In the genomic region with DNA sequence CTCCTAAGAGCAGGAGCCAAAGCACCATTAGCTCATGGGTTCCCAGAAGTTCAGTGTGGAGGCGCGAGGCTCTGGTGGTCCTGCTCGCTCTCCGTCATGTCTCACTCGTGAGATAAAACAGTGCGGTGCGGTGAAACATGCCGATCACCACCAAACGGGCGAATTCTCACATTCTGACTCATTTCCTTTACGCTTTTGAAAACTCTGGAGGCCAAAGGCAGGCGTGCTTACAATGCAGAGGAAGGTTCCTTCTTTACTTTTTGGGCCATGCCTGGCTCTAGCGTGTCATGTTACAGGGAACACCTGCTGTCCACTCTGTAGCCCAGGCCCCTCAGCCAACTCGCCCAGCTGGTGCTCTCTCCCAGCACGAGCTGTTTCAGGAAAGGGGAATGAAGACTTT, we compare ENCODE assay signal across 8 mouse cellular contexts.
A peak's percentile ranks its signal among the peaks of the same experiment; 100 is the strongest.
DNase-seq lines count a peak whose midpoint lies in the region; ATAC-seq and TF ChIP-seq lines count a peak whose summit lies in the region.

No protein-coding gene starts in this region.

- H3K9ac ChIP-seq in lung, embryonic 16.5 days (ENCODE audit: low read length), result no peak overlapping the region
- H3K9ac ChIP-seq in stomach, postnatal 0 days (ENCODE audit: low read length), result no peak overlapping the region

- TF ChIP-seq CTCF in gastrocnemius, adult 2 months (IDR thresholded peaks at IDR 0.05), result no peak
- TF ChIP-seq CTCF in stomach, postnatal 0 days (IDR thresholded peaks at IDR 0.05; ENCODE audit: low read depth), result no peak

- WGBS in lung, embryonic 16.5 days, result 2% methylated on average over 15 of the region's 15 CpGs
- 14% methylated on average over 15 of the region's 15 CpGs for WGBS in stomach, postnatal 0 days

- H3K4me2 ChIP-seq in lung, embryonic 16.5 days (ENCODE audit: low read depth, low read length), result peak overlapping the region; percentile 30
- 0 out of 2 replicates have a peak overlapping the region, but pooled peaks have one; percentile 15 for H3K4me2 ChIP-seq in stomach, postnatal 0 days (replicated peaks; ENCODE audit: low read depth)

- peak overlapping the region; percentile 20; the same call in 1 of the 2 replicates for H3K27ac ChIP-seq in gastrocnemius, adult 2 months
- H3K27ac ChIP-seq in lung, embryonic 16.5 days (ENCODE audit: low read length), result peak overlapping the region; percentile 36
- H3K27ac ChIP-seq in stomach, postnatal 0 days (replicated peaks), result no peak overlapping the region

- H3K27me3 ChIP-seq in lung, embryonic 16.5 days (ENCODE audit: control insufficient read depth, insufficient read depth, low read depth, low read length), result no peaks in the 10 kb centered on the region
- no peaks in the 10 kb centered on the region for H3K27me3 ChIP-seq in stomach, postnatal 0 days (ENCODE audit: control insufficient read depth, insufficient read depth, low read length)

- peak; percentile 47 for DNase-seq in gastrocnemius, adult 2 months
- no peak for DNase-seq in gastrocnemius, postnatal 25 days
- peak; percentile 34 to 47 for DNase-seq in cerebellum, postnatal 36 days
- peak; percentile 50 to 59 for DNase-seq in heart, adult 9 months (ENCODE audit: low spot score in 2 of 2)
- peak; percentile 19 for DNase-seq in stomach, postnatal 0 days (ENCODE audit: low spot score)
- no peak for DNase-seq in left cerebral cortex, adult 9 months (ENCODE audit: low spot score in 2 of 2)
- no peak for DNase-seq in natural killer cell, adult 2 months (ENCODE audit: low spot score in 2 of 2)

- no peaks in the 10 kb centered on the region for H3K9me3 ChIP-seq in lung, embryonic 16.5 days (ENCODE audit: control insufficient read depth, low read length)
- H3K9me3 ChIP-seq in stomach, postnatal 0 days (ENCODE audit: control insufficient read depth, low read length), result no peaks in the 10 kb centered on the region

- H3K36me3 ChIP-seq in lung, embryonic 16.5 days (ENCODE audit: control insufficient read depth, insufficient read depth, low read length), result no peaks in the 10 kb centered on the region
- H3K36me3 ChIP-seq in stomach, postnatal 0 days (ENCODE audit: control insufficient read depth, insufficient read depth, low read length), result no peaks in the 10 kb centered on the region

- intact Hi-C loops in gastrocnemius, adult 2 months (cut with DNase I), result no loop called here

- peak; percentile 91 for ATAC-seq in lung, embryonic 16.5 days (ENCODE audit: low read depth)
- ATAC-seq in stomach, postnatal 0 days (ENCODE audit: low FRiP score, low TSS enrichment), result no peak

- peaks cover 7% of the 10 kb centered on the region for H3K4me1 ChIP-seq in lung, embryonic 16.5 days (replicated peaks; ENCODE audit: control insufficient read depth, insufficient read depth, low read length)
- H3K4me1 ChIP-seq in stomach, postnatal 0 days (replicated peaks; ENCODE audit: control insufficient read depth, insufficient read depth), result no peaks in the 10 kb centered on the region

- peak overlapping the region; percentile 20; the same call in 1 of the 2 replicates for H3K4me3 ChIP-seq in gastrocnemius, adult 2 months
- H3K4me3 ChIP-seq in lung, embryonic 16.5 days (ENCODE audit: low read length), result 0 out of 2 replicates have a peak overlapping the region, but pooled peaks have one; percentile 3
- H3K4me3 ChIP-seq in stomach, postnatal 0 days (ENCODE audit: low read depth, low read length), result no peak overlapping the region

- no peak for TF ChIP-seq EP300 in stomach, postnatal 0 days (optimal IDR thresholded peaks at IDR 0.05)

Comparison
In these comparisons a context has a peak if more than half of its experiments do, and no peak if none do; other contexts are left out.
1. DNase-seq: peak in gastrocnemius, adult 2 months (single experiment), cerebellum, postnatal 36 days (2 of 2), heart, adult 9 months (2 of 2) and stomach, postnatal 0 days (single experiment); none in gastrocnemius, postnatal 25 days (single experiment), left cerebral cortex, adult 9 months (0 of 2) and natural killer cell, adult 2 months (0 of 2).